Mouse (Mus musculus) liver, adult 2 months (tissue): ENCODE measurements at regions not wholly inside any gene's neighbourhood (a gene's known extent, or its start where the extent isn't known, plus 50 kb on each side); places are given as distances from the start of the nearest gene placed in this dataset.

ENCODE experiments used
- CTCF ChIP-seq: fragments of 200-500 bp; IDR thresholded peaks from 2 replicates; pipeline ENCODE4 v1.5.1; 2011; ENCODE audit warnings: low read depth, low read length, control low read depth
- POLR2A ChIP-seq: fragments of 200-500 bp; IDR thresholded peaks from 2 replicates; pipeline ENCODE4 v1.6.1; 2011; ENCODE audit warnings: low read length, control low read depth; ENCODE audit not compliant: insufficient read depth; ENCODE audit errors: extremely low read depth

DNA sequence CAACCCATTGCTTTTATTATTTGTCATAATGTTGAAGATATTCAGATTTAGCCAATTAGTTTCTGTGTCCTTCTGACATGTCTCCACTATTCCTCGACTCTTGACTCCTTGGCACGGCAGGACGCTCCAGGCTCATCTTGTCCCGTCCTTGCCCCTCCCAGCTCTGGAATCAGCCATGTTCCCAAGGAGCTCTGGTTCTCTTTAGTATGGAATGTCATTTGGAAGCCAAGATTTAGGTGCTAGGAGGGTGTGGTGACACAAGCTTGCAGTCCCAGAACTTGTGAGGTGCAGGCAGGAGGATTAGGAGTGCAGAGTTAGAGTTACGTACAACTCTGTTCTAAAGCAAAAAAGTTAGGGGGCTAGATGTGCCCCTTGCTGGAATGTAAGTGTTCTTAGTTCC, 166.9 kb upstream of the Klf4 start:
- TF ChIP-seq CTCF, result no peak
- no peak for TF ChIP-seq POLR2A
